Mouse (Mus musculus): Measurements from ENCODE around the gene Mrpl17.
"Not testable (repeated sequence)": the region's sequence is repeated elsewhere in the genome, so short reads cannot be mapped to it uniquely, and the experiment has no call there.

Gene Mrpl17

GRCm38 (mm10) chr7:105810877-105811489 lies at the start of gene Mrpl17:
TSS of gene Mrpl17 (minus strand) at chr7:105811099.
- peak; percentile 71 for TF ChIP-seq CTCF (conservative IDR thresholded peaks at IDR 0.05; ENCODE audit: low read length)
- no peak for TF ChIP-seq POU5F1 (IDR thresholded peaks at IDR 0.05; ENCODE audit: borderline replicate concordance, low read length)
- Histone ChIP-seq H3K27me3 (ENCODE audit: insufficient read depth, low read length) (peaks cover 3% of the 10 kb centered on the region; the same call in 1 of the 2 replicates), H3K36me3 (ENCODE audit: insufficient read depth, low read length) (peaks cover 33% of the 10 kb centered on the region), H3K9me3 (ENCODE audit: low read length) (no peaks in the 10 kb centered on the region), H3K4me3 (replicated peaks; ENCODE audit: low read length) (peak within 1 kb of the TSS; percentile 99), H3K4me1 (replicated peaks; ENCODE audit: low read depth, low read length) (peaks cover 25% of the 10 kb centered on the region)

- not testable (repeated sequence) for H3K27me3 ChIP-seq (ENCODE audit: insufficient read depth, low read length); H3K4me1 ChIP-seq (replicated peaks; ENCODE audit: low read depth, low read length); H3K36me3 ChIP-seq (ENCODE audit: insufficient read depth, low read length); H3K9me3 ChIP-seq (ENCODE audit: low read length); H3K4me3 ChIP-seq (replicated peaks; ENCODE audit: low read length)
Measured at GRCm38 (mm10) chr7:105855718-105856560, 45.0 kb upstream of the Mrpl17 start.

GRCm38 (mm10) chr7:105824281-105824680 lies 13.4 kb upstream of the Mrpl17 start:
- H3K4me3 ChIP-seq (replicated peaks; ENCODE audit: low read length), result no peak overlapping the region
- TF ChIP-seq POU5F1 (IDR thresholded peaks at IDR 0.05; ENCODE audit: borderline replicate concordance, low read length) (no peak), NANOG (IDR thresholded peaks at IDR 0.05; ENCODE audit: borderline replicate concordance, low read length) (no peak), CTCF (conservative IDR thresholded peaks at IDR 0.05; ENCODE audit: low read length) (no peak)
- H3K36me3 ChIP-seq (ENCODE audit: insufficient read depth, low read length), result no peaks in the 10 kb centered on the region
- H3K4me1 ChIP-seq (replicated peaks; ENCODE audit: low read depth, low read length), result no peaks in the 10 kb centered on the region
- H3K9me3 ChIP-seq (ENCODE audit: low read length), result no peaks in the 10 kb centered on the region
- 0 out of 2 replicates have a peak, but pooled peaks cover 3% of the 10 kb centered on the region for H3K27me3 ChIP-seq (ENCODE audit: insufficient read depth, low read length)

- Histone ChIP-seq H3K4me3 (replicated peaks; ENCODE audit: low read length) (no peak overlapping the region), H3K36me3 (ENCODE audit: insufficient read depth, low read length) (no peaks in the 10 kb centered on the region), H3K4me1 (replicated peaks; ENCODE audit: low read depth, low read length) (no peaks in the 10 kb centered on the region), H3K9me3 (ENCODE audit: low read length) (no peaks in the 10 kb centered on the region), H3K27me3 (ENCODE audit: insufficient read depth, low read length) (peaks cover under 1% of the 10 kb centered on the region; the same call in 1 of the 2 replicates)
- TF ChIP-seq CTCF (conservative IDR thresholded peaks at IDR 0.05; ENCODE audit: low read length) (peak; percentile 84), POU5F1 (IDR thresholded peaks at IDR 0.05; ENCODE audit: borderline replicate concordance, low read length) (no peak)
Measured at GRCm38 (mm10) chr7:105818483-105818882, 7.6 kb upstream of the Mrpl17 start.

GRCm38 (mm10) chr7:105816736-105817135 lies 5.8 kb upstream of the Mrpl17 start:
- H3K36me3 ChIP-seq (ENCODE audit: insufficient read depth, low read length), result no peaks in the 10 kb centered on the region
- TF ChIP-seq CTCF (conservative IDR thresholded peaks at IDR 0.05; ENCODE audit: low read length) (peak; percentile 30), POU5F1 (IDR thresholded peaks at IDR 0.05; ENCODE audit: borderline replicate concordance, low read length) (no peak)
- H3K4me1 ChIP-seq (replicated peaks; ENCODE audit: low read depth, low read length), result peaks cover 3% of the 10 kb centered on the region
- peaks cover 3% of the 10 kb centered on the region; the same call in 1 of the 2 replicates for H3K27me3 ChIP-seq (ENCODE audit: insufficient read depth, low read length)
- no peaks in the 10 kb centered on the region for H3K9me3 ChIP-seq (ENCODE audit: low read length)
- H3K4me3 ChIP-seq (replicated peaks; ENCODE audit: low read length), result no peak overlapping the region

GRCm38 (mm10) chr7:105813326-105813725 lies 2.4 kb upstream of the Mrpl17 start:
- H3K4me1 ChIP-seq (replicated peaks; ENCODE audit: low read depth, low read length), result peaks cover 22% of the 10 kb centered on the region
- H3K36me3 ChIP-seq (ENCODE audit: insufficient read depth, low read length), result peaks cover 16% of the 10 kb centered on the region
- H3K4me3 ChIP-seq (replicated peaks; ENCODE audit: low read length), result no peak overlapping the region
- peaks cover 3% of the 10 kb centered on the region; the same call in 1 of the 2 replicates for H3K27me3 ChIP-seq (ENCODE audit: insufficient read depth, low read length)
- H3K9me3 ChIP-seq (ENCODE audit: low read length), result no peaks in the 10 kb centered on the region
- TF ChIP-seq NANOG (IDR thresholded peaks at IDR 0.05; ENCODE audit: borderline replicate concordance, low read length) (no peak), POU5F1 (IDR thresholded peaks at IDR 0.05; ENCODE audit: borderline replicate concordance, low read length) (no peak), CTCF (conservative IDR thresholded peaks at IDR 0.05; ENCODE audit: low read length) (no peak)

- Histone ChIP-seq H3K27me3 (ENCODE audit: insufficient read depth, low read length) (peaks cover 3% of the 10 kb centered on the region; the same call in 1 of the 2 replicates), H3K36me3 (ENCODE audit: insufficient read depth, low read length) (peaks cover 24% of the 10 kb centered on the region), H3K4me3 (replicated peaks; ENCODE audit: low read length) (no peak overlapping the region), H3K9me3 (ENCODE audit: low read length) (no peaks in the 10 kb centered on the region), H3K4me1 (replicated peaks; ENCODE audit: low read depth, low read length) (peaks cover 25% of the 10 kb centered on the region)
- TF ChIP-seq CTCF (conservative IDR thresholded peaks at IDR 0.05; ENCODE audit: low read length), result no peak
- TF ChIP-seq NANOG (IDR thresholded peaks at IDR 0.05; ENCODE audit: borderline replicate concordance, low read length), result no peak
- no peak for TF ChIP-seq POU5F1 (IDR thresholded peaks at IDR 0.05; ENCODE audit: borderline replicate concordance, low read length)
Measured at GRCm38 (mm10) chr7:105812566-105812965, 1.7 kb upstream of the Mrpl17 start.

- Histone ChIP-seq H3K9me3 (ENCODE audit: low read length) (no peaks in the 10 kb centered on the region), H3K27me3 (ENCODE audit: insufficient read depth, low read length) (peaks cover 3% of the 10 kb centered on the region; the same call in 1 of the 2 replicates), H3K4me1 (replicated peaks; ENCODE audit: low read depth, low read length) (peaks cover 25% of the 10 kb centered on the region), H3K4me3 (replicated peaks; ENCODE audit: low read length) (no peak overlapping the region), H3K36me3 (ENCODE audit: insufficient read depth, low read length) (peaks cover 33% of the 10 kb centered on the region)
- TF ChIP-seq CTCF (conservative IDR thresholded peaks at IDR 0.05; ENCODE audit: low read length), result no peak
- TF ChIP-seq POU5F1 (IDR thresholded peaks at IDR 0.05; ENCODE audit: borderline replicate concordance, low read length), result no peak
- TF ChIP-seq NANOG (IDR thresholded peaks at IDR 0.05; ENCODE audit: borderline replicate concordance, low read length), result no peak
Measured at GRCm38 (mm10) chr7:105811516-105811915, 617 bp upstream of the Mrpl17 start.
